Mouse (Mus musculus) induced T-regulatory cell, adult 2 months (primary cell): ENCODE measurements around the gene Olfr441.
"Not testable (repeated sequence)": the region's sequence is repeated elsewhere in the genome, so short reads cannot be mapped to it uniquely, and the experiment has no call there.

Source experiments
- DNase-seq: peaks from one replicate; pipeline ENCODE4 v3.0.0-alpha.2; 2012; ENCODE audit warnings: low read depth

Gene Olfr441

DNA sequence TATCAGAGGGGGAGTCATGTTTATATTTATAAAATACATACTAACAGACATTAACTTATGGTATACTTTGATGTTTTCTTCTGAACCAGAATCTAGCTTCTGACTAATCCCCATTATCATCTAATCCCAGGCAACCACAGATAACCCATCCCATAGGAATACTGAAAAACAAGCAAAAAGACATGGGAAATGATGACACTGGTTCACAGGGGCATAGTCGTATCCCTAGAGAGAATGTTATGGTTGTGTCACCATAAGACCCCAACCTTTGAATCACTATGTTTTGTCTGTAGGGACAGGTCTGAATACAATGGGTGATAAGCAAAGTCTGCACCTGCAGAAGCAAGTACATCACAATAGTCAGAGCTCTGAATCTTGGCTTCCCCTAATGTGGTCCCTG is at the start of gene Olfr441:
Gene Olfr441 (plus strand): TSS at position 301 of the 400 bp plus-strand sequence.
- DNase-seq: not testable (repeated sequence)

GRCm38 (mm10) chr6:43078750-43079149 is 27.4 kb upstream of the Olfr441 start:
- peak; percentile 0 for DNase-seq

DNA sequence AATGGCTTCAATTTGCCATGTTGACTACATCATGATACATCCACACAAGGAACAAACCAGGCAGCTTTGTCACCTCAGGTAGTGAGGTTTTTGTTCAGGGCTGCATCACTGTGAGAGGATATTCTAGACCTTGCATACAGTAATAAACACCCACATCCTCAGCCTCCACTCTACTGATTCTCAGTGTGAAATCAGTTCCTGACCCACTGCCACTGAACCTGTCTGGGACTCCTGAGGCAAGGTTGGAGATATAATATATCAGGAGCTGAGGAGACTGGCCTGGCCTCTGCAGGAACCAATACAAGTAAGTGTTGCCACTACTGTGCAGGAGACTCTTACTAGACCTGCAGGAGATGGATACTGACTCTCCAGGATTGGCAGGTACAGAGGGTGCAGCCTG is 24.8 kb upstream of the Olfr441 start:
- DNase-seq: not testable (repeated sequence)

DNA sequence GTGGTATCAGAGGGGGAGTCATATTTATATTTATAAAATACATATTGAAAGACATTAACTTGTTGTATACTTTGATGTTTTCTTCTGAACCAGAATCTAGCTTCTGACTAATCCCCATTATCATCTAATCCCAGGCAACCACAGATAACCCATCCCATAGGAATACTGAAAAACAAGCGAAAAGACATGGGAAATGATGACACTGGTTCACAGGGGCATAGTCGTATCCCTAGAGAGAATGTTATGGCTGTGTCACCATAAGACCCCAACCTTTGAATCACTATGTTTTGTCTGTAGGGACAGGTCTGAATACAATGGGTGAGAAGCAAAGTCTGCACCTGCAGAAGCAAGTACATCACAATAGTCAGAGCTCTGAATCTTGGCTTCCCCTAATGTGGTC is 40.1 kb downstream of the Olfr441 start, which contains the start of gene Olfr237-ps1:
Gene Olfr237-ps1 (plus strand): TSS at position 301 of the 400 bp plus-strand sequence.
- not testable (repeated sequence) for DNase-seq

DNA sequence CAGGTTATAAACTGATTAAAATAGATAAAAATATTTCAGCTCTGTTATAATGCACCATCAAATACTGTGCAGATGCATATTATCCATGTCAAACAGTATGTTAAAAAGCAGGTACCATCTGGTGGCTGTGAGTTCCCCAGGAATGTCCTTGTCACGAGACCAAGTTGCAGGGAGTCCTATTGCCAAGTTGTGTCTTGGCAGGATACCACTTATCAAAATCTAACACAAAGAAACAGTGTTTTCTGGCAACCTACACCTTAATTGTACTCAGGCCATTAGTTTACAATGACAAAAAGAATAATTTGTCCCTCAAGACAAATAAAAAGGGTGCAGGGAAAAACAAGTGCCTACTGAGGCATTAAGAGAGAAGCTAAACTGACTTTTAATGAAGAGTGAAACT is 53.3 kb downstream of the Olfr441 start:
- DNase-seq: no peak

GRCm38 (mm10) chr6:43162982-43163381 is 56.8 kb downstream of the Olfr441 start, which contains the start of gene Olfr437:
Olfr437 (plus strand) TSS chr6:43163282.
- no peak for DNase-seq

DNA sequence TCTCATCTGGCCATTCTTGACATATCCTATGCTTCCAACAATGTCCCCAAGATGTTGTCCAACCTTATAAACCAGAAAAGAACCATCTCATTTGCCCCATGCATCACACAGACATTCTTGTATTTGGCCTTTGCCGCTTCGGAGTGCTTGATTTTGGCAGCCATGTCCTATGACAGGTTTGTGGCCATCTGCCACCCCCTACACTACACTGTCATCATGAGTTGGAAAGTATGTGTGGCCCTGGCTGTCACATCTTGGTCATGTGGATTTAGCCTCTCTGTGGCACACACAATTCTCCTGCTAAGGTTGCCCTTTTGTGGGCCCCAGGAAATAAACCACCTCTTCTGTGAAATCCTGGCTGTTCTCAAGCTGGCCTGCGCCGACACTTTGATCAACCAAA is 61.1 kb downstream of the Olfr441 start:
- no peak for DNase-seq
